Mouse (Mus musculus): ENCODE data around the gene Kcnmb2. TPM values are rescaled to one million over a fixed set of nuclear protein-coding genes. Genes with fewer than 3 reads are reported as not detected.

Gene Kcnmb2
- polyA plus RNA-seq (2012; rRNA removed) = 0.07 TPM in 1 of 2 replicates, not detected in the other

DNA sequence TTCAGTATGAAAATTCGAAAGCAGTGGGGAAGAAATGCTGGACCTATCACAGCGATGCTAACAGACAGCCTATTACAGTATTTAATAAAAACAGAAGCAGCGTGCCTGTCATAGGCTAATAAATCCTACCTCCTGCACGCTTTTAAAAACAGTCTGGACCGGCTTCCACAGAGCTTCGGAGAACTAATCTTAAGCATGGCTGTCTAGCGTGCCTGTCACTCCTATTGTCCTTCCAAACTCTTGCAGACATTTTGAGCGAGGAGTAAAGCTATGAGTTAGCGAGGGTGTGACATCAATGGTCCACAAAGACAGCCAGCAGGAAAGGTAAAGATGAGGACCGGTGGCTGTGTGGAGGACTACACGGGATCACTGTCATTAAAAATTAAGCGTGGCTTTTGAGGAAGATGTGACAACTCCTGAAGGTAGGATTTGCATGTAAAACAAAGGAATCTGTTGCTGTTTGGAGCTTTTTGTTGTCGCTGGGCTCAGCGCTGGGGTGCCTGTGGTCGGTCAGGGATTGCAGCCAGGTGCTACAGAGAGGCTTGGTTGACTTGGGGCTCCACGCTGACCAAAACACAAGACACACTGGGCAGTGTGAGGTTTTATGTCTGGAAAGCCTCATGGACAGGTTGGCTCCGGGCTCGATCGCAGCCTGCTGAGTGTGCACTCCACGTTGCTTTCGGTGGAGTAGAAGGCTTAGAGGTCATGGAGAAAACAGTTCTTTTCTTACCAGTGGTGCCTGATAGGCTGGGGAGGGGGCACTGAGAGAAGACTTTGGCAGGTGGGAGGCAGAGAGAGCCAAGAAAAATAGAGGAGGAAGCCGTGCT is at the start of gene Kcnmb2:
Gene Kcnmb2, plus strand, starts transcription at position 4 of the 827 bp plus-strand sequence.
- Histone ChIP-seq H3K4me1 (replicated peaks; ENCODE audit: control insufficient read depth, insufficient read depth, low read length) (no peaks in the 10 kb centered on the region), H3K36me3 (ENCODE audit: control insufficient read depth, insufficient read depth, low read length) (no peaks in the 10 kb centered on the region), H3K27ac (ENCODE audit: control insufficient read depth, insufficient read depth, low read length) (no peak within 1 kb of the TSS), H3K27me3 (ENCODE audit: control insufficient read depth, insufficient read depth, low read length) (no peaks in the 10 kb centered on the region), H3K4me3 (ENCODE audit: control insufficient read depth, insufficient read depth, low read length) (no peak within 1 kb of the TSS)
- no peak for DNase-seq
- TF ChIP-seq POLR2A (IDR thresholded peaks at IDR 0.05; ENCODE audit: control insufficient read depth, extremely low read depth, insufficient read depth, low read length, poor library complexity) (no peak), CTCF (IDR thresholded peaks at IDR 0.05; ENCODE audit: borderline replicate concordance, control insufficient read depth, extremely low read depth, insufficient read depth, low read length, poor library complexity) (no peak)
- 5% methylated on average over 22 of the region's 22 CpGs for WGBS

DNA sequence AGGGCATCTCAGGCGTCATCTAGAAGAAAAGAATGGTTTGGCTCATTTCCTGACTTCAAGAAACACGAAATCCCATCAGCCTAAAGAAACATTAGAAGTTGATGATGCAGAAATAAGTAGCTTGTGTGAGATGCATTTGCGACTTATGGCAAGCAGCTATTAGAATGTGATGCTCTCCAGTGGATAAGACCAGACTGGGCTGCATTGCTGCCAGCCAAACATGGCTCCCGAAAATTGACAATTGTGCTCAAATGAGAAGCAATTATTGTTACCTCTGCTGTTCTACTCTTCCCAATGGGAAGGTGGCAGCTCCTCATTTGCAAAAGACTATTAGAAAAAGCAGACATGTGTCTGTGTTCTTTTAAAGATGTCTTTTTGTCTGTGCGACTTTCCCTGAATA is 38.8 kb upstream of the Kcnmb2 start:
- TF ChIP-seq POLR2A (IDR thresholded peaks at IDR 0.05; ENCODE audit: control insufficient read depth, extremely low read depth, insufficient read depth, low read length, poor library complexity) = no peak
- TF ChIP-seq CTCF (IDR thresholded peaks at IDR 0.05; ENCODE audit: borderline replicate concordance, control insufficient read depth, extremely low read depth, insufficient read depth, low read length, poor library complexity) = no peak
- H3K27me3 ChIP-seq (ENCODE audit: control insufficient read depth, insufficient read depth, low read length) = no peaks in the 10 kb centered on the region
- H3K4me3 ChIP-seq (ENCODE audit: control insufficient read depth, insufficient read depth, low read length) = no peak overlapping the region
- no peaks in the 10 kb centered on the region for H3K36me3 ChIP-seq (ENCODE audit: control insufficient read depth, insufficient read depth, low read length)
- no peak overlapping the region for H3K27ac ChIP-seq (ENCODE audit: control insufficient read depth, insufficient read depth, low read length)
- H3K4me1 ChIP-seq (replicated peaks; ENCODE audit: control insufficient read depth, insufficient read depth, low read length) = no peaks in the 10 kb centered on the region
- no peak for DNase-seq
- 91% methylated on average over 5 of the region's 5 CpGs for WGBS

DNA sequence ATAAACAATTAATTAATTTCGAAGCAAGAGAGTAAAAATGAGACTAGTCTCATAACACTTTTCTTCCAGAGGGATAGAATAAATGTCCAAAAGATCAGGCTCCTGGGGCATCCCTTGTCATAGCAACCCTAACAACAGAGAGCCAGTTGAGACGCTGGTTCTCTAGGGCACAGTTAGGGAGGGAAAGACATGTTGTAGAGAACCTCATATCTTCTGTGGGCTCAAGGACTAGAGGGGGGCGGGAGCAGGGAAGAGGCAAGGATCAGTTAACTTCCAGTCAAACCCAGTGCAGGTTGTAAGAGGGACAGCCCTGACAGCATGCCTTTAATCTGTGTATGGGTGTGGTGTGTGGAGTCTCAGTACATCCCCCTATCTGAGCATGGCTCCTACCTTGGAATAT is 38.2 kb upstream of the Kcnmb2 start:
- 91% methylated on average over 3 of the region's 3 CpGs for WGBS
- Histone ChIP-seq H3K27ac (ENCODE audit: control insufficient read depth, insufficient read depth, low read length) (no peak overlapping the region), H3K36me3 (ENCODE audit: control insufficient read depth, insufficient read depth, low read length) (no peaks in the 10 kb centered on the region), H3K27me3 (ENCODE audit: control insufficient read depth, insufficient read depth, low read length) (no peaks in the 10 kb centered on the region), H3K4me3 (ENCODE audit: control insufficient read depth, insufficient read depth, low read length) (no peak overlapping the region), H3K4me1 (replicated peaks; ENCODE audit: control insufficient read depth, insufficient read depth, low read length) (no peaks in the 10 kb centered on the region)
- no peak for TF ChIP-seq CTCF (IDR thresholded peaks at IDR 0.05; ENCODE audit: borderline replicate concordance, control insufficient read depth, extremely low read depth, insufficient read depth, low read length, poor library complexity)
- no peak for TF ChIP-seq POLR2A (IDR thresholded peaks at IDR 0.05; ENCODE audit: control insufficient read depth, extremely low read depth, insufficient read depth, low read length, poor library complexity)
- DNase-seq = no peak

DNA sequence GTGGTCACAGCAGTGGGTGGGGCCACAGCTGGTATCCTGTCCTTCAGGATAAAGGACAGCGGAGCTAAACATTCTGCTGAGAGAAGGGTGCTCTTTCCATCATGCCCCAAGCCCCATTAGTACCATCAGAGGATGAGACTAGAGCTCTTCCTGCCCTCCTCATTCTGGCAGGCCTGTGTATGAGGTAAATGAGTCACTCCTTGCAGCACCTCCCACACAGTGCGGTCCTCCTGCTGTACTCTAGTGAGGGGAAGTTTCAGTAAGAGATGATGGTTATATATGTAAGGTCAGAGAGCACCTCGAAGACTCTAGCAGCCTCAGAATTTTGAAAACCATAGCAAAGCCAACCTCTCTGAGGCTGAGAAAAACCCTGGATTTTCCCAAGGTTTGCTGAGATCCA is 30.8 kb upstream of the Kcnmb2 start:
- WGBS = 81% methylated on average over 3 of the region's 3 CpGs
- Histone ChIP-seq H3K27ac (ENCODE audit: control insufficient read depth, insufficient read depth, low read length) (no peak overlapping the region), H3K4me1 (replicated peaks; ENCODE audit: control insufficient read depth, insufficient read depth, low read length) (no peaks in the 10 kb centered on the region), H3K36me3 (ENCODE audit: control insufficient read depth, insufficient read depth, low read length) (no peaks in the 10 kb centered on the region), H3K4me3 (ENCODE audit: control insufficient read depth, insufficient read depth, low read length) (no peak overlapping the region), H3K27me3 (ENCODE audit: control insufficient read depth, insufficient read depth, low read length) (no peaks in the 10 kb centered on the region)
- TF ChIP-seq POLR2A (IDR thresholded peaks at IDR 0.05; ENCODE audit: control insufficient read depth, extremely low read depth, insufficient read depth, low read length, poor library complexity) = no peak
- no peak for TF ChIP-seq CTCF (IDR thresholded peaks at IDR 0.05; ENCODE audit: borderline replicate concordance, control insufficient read depth, extremely low read depth, insufficient read depth, low read length, poor library complexity)
- no peak for DNase-seq

DNA sequence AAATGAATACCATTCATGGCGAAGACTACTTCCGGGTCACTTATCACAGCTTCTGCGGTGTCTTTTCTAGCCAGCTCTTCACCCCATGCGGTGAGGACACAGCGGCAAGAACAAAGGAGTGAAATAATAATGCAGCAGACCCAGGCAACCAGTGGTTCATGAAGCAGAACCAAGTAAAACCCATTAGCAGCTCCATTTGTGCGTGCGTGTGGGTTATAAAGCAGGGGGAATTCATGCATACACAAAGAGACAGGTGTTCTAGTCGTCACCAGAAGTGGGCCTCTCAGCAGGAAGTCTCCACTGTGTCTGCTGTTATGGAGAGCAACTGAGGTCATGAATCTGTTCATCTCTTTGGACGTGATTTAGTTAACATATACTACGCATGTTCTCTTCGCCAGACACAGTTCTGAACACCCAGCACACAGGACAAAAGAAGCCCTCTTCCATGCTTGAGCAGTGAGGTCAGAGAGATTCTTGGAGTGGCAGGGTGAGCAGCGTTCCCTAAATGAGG is 19.6 kb upstream of the Kcnmb2 start:
- TF ChIP-seq CTCF (IDR thresholded peaks at IDR 0.05; ENCODE audit: borderline replicate concordance, control insufficient read depth, extremely low read depth, insufficient read depth, low read length, poor library complexity) (no peak), POLR2A (IDR thresholded peaks at IDR 0.05; ENCODE audit: control insufficient read depth, extremely low read depth, insufficient read depth, low read length, poor library complexity) (no peak)
- no peaks in the 10 kb centered on the region for H3K36me3 ChIP-seq (ENCODE audit: control insufficient read depth, insufficient read depth, low read length)
- DNase-seq = no peak
- H3K4me3 ChIP-seq (ENCODE audit: control insufficient read depth, insufficient read depth, low read length) = no peak overlapping the region
- WGBS = 88% methylated on average over 12 of the region's 12 CpGs
- no peaks in the 10 kb centered on the region for H3K27me3 ChIP-seq (ENCODE audit: control insufficient read depth, insufficient read depth, low read length)
- H3K4me1 ChIP-seq (replicated peaks; ENCODE audit: control insufficient read depth, insufficient read depth, low read length) = no peaks in the 10 kb centered on the region
- H3K27ac ChIP-seq (ENCODE audit: control insufficient read depth, insufficient read depth, low read length) = no peak overlapping the region

DNA sequence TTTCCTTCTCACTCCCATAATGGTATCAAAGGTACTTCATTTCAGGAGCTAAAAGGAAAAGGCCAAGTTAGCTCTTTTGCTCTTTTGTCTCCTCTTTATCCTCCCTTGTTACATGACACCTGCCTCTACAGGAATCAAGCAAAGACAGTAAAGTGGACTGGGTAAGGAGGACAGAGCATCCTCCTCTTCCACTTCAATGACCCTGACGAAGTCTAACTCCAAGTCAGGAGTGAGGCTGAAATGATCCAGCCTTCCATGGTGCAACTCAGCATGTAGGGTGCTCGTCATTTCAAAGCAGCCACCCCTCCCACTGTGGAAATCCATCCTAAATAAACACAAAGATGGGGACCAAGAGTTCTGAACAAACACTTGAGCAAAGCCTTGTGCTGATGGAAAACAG is 9.7 kb upstream of the Kcnmb2 start:
- Histone ChIP-seq H3K27ac (ENCODE audit: control insufficient read depth, insufficient read depth, low read length) (no peak overlapping the region), H3K36me3 (ENCODE audit: control insufficient read depth, insufficient read depth, low read length) (no peaks in the 10 kb centered on the region), H3K4me1 (replicated peaks; ENCODE audit: control insufficient read depth, insufficient read depth, low read length) (no peaks in the 10 kb centered on the region), H3K27me3 (ENCODE audit: control insufficient read depth, insufficient read depth, low read length) (no peaks in the 10 kb centered on the region), H3K4me3 (ENCODE audit: control insufficient read depth, insufficient read depth, low read length) (no peak overlapping the region)
- TF ChIP-seq CTCF (IDR thresholded peaks at IDR 0.05; ENCODE audit: borderline replicate concordance, control insufficient read depth, extremely low read depth, insufficient read depth, low read length, poor library complexity) (no peak), POLR2A (IDR thresholded peaks at IDR 0.05; ENCODE audit: control insufficient read depth, extremely low read depth, insufficient read depth, low read length, poor library complexity) (no peak)
- no peak for DNase-seq
- WGBS = 68% methylated on average over 2 of the region's 2 CpGs
